8 mouse cellular contexts compared by ENCODE assay signal in genomic region chr15:98001321-98002112, GRCm38 (mm10). TPM values are rescaled to one million over a fixed set of nuclear protein-coding genes. Genes with fewer than 3 reads are reported as not detected.
A peak's percentile ranks its signal among the peaks of the same experiment; 100 is the strongest.
DNase-seq lines count a peak whose midpoint lies in the region; ATAC-seq and TF ChIP-seq lines count a peak whose summit lies in the region.

No protein-coding gene starts in this region.

- H3K4me2 ChIP-seq in lung, embryonic 16.5 days (ENCODE audit: low read depth, low read length): peak overlapping the region; percentile 63
- H3K4me2 ChIP-seq in heart, postnatal 0 days (ENCODE audit: low read depth, low read length): peak overlapping the region; percentile 68
- H3K4me2 ChIP-seq in limb, embryonic 11.5 days (ENCODE audit: low read depth, severe bottlenecking): peak overlapping the region; percentile 81

- no peak for ATAC-seq in lung, embryonic 16.5 days (ENCODE audit: low read depth)
- no peak for ATAC-seq in heart, postnatal 0 days (ENCODE audit: insufficient read depth, low read depth)
- no peak for ATAC-seq in limb, embryonic 11.5 days (ENCODE audit: insufficient number of reproducible peaks, low FRiP score, low TSS enrichment, low read depth)

- 1% methylated on average over 37 of the region's 37 CpGs for WGBS in lung, embryonic 16.5 days
- WGBS in lung, adult 2 months: 3% methylated on average over 37 of the region's 37 CpGs
- WGBS in heart, postnatal 0 days: 1% methylated on average over 37 of the region's 37 CpGs
- under 1% methylated on average over 37 of the region's 37 CpGs for WGBS in limb, embryonic 11.5 days
- WGBS in olfactory bulb, adult 2 months: 12% methylated on average over 37 of the region's 37 CpGs

- TF ChIP-seq POLR2A in lung, adult 2 months (IDR thresholded peaks at IDR 0.05; ENCODE audit: borderline replicate concordance, extremely low read depth, low read depth, low read length): no peak
- TF ChIP-seq POLR2A in olfactory bulb, adult 2 months (IDR thresholded peaks at IDR 0.05; ENCODE audit: insufficient read depth, low read depth, low read length): no peak

- TF ChIP-seq CTCF in lung, adult 2 months (IDR thresholded peaks at IDR 0.05; ENCODE audit: insufficient read depth, low read length): no peak
- peak; percentile 18; the same call in 1 of the 2 replicates for TF ChIP-seq CTCF in heart, postnatal 0 days (IDR thresholded peaks at IDR 0.05; ENCODE audit: low read depth)
- TF ChIP-seq CTCF in olfactory bulb, adult 2 months (IDR thresholded peaks at IDR 0.05; ENCODE audit: insufficient read depth, low read depth, low read length): no peak

- no peaks in the 10 kb centered on the region for H3K9me3 ChIP-seq in lung, embryonic 16.5 days (ENCODE audit: control insufficient read depth, low read length)
- no peaks in the 10 kb centered on the region for H3K9me3 ChIP-seq in heart, postnatal 0 days (replicated peaks; ENCODE audit: control insufficient read depth, low read length)
- no peaks in the 10 kb centered on the region for H3K9me3 ChIP-seq in limb, embryonic 11.5 days (ENCODE audit: control insufficient read depth, low read length)

- no peak overlapping the region for H3K27ac ChIP-seq in lung, embryonic 16.5 days (ENCODE audit: low read length)
- no peak overlapping the region for H3K27ac ChIP-seq in heart, postnatal 0 days (ENCODE audit: low read depth)
- H3K27ac ChIP-seq in limb, embryonic 11.5 days (replicated peaks; ENCODE audit: low read depth, low read length): peak overlapping the region; percentile 95
- no peak overlapping the region for H3K27ac ChIP-seq in olfactory bulb, adult 2 months (ENCODE audit: insufficient read depth, low read depth, low read length)

- no peak for DNase-seq in lung, adult 2 months
- no peak for DNase-seq in heart, postnatal 0 days (ENCODE audit: low spot score)
- DNase-seq in limb, embryonic 11.5 days (ENCODE audit: low spot score): peak; percentile 72
- DNase-seq in right cerebral cortex, postnatal 10 days (ENCODE audit: low spot score in 2 of 2): no peak
- no peak for DNase-seq in frontal cortex, postnatal 14 days (ENCODE audit: low spot score in 2 of 2)
- no peak for DNase-seq in thymus, postnatal 4 days

- peaks cover 42% of the 10 kb centered on the region for H3K4me1 ChIP-seq in lung, embryonic 16.5 days (replicated peaks; ENCODE audit: control insufficient read depth, insufficient read depth, low read length)
- peaks cover 6% of the 10 kb centered on the region for H3K4me1 ChIP-seq in lung, adult 2 months (ENCODE audit: control insufficient read depth, insufficient read depth, low read length)
- H3K4me1 ChIP-seq in heart, postnatal 0 days (ENCODE audit: control insufficient read depth, insufficient read depth): peaks cover 22% of the 10 kb centered on the region
- H3K4me1 ChIP-seq in limb, embryonic 11.5 days (ENCODE audit: control insufficient read depth, insufficient read depth, low read length): peaks cover 27% of the 10 kb centered on the region
- peaks cover 48% of the 10 kb centered on the region for H3K4me1 ChIP-seq in olfactory bulb, adult 2 months (ENCODE audit: control insufficient read depth, insufficient read depth, low read length)

- no peaks in the 10 kb centered on the region for H3K36me3 ChIP-seq in lung, embryonic 16.5 days (ENCODE audit: control insufficient read depth, insufficient read depth, low read length)
- H3K36me3 ChIP-seq in heart, postnatal 0 days (replicated peaks; ENCODE audit: control insufficient read depth, insufficient read depth, low read length): no peaks in the 10 kb centered on the region
- no peaks in the 10 kb centered on the region for H3K36me3 ChIP-seq in limb, embryonic 11.5 days (ENCODE audit: control insufficient read depth, insufficient read depth, low read length)

- no peak for TF ChIP-seq EP300 in heart, postnatal 0 days (IDR thresholded peaks at IDR 0.05; ENCODE audit: low read depth)

- peaks cover 84% of the 10 kb centered on the region for H3K27me3 ChIP-seq in lung, embryonic 16.5 days (ENCODE audit: control insufficient read depth, insufficient read depth, low read depth, low read length)
- H3K27me3 ChIP-seq in heart, postnatal 0 days (ENCODE audit: control insufficient read depth, insufficient read depth, low read length): peaks cover 88% of the 10 kb centered on the region
- H3K27me3 ChIP-seq in limb, embryonic 11.5 days (ENCODE audit: control insufficient read depth, insufficient read depth, low read length): peaks cover 31% of the 10 kb centered on the region

- peak overlapping the region; percentile 42 for H3K9ac ChIP-seq in lung, embryonic 16.5 days (ENCODE audit: low read length)
- peak overlapping the region; percentile 4; the same call in 1 of the 2 replicates for H3K9ac ChIP-seq in heart, postnatal 0 days (replicated peaks; ENCODE audit: low read depth, low read length)
- H3K9ac ChIP-seq in limb, embryonic 11.5 days (ENCODE audit: low read length): peak overlapping the region; percentile 92

- H3K4me3 ChIP-seq in lung, embryonic 16.5 days (ENCODE audit: low read length): peak overlapping the region; percentile 40
- H3K4me3 ChIP-seq in lung, adult 2 months (replicated peaks; ENCODE audit: extremely low read depth, low read depth, low read length): no peak overlapping the region
- peak overlapping the region; percentile 47 for H3K4me3 ChIP-seq in heart, postnatal 0 days (ENCODE audit: low read depth, low read length)
- peak overlapping the region; percentile 71 for H3K4me3 ChIP-seq in limb, embryonic 11.5 days (ENCODE audit: low read depth, low read length)
- H3K4me3 ChIP-seq in olfactory bulb, adult 2 months (ENCODE audit: insufficient read depth, low read depth, low read length): peak overlapping the region; percentile 30

RNA-seq across cellular contexts. Expression of gene Col2a1, which starts 3.0 kb away (rescaled TPM):
- polyA plus RNA-seq in lung, embryonic 16.5 days (2015; fragmentation: Nextera tagmentation; extraction: Ambion mirVana): 17.0 and 19.2 TPM in 2 replicates
- 0.14 and 0.51 TPM in 2 replicates for polyA plus RNA-seq in lung, adult 2 months (2012; rRNA removed)
- total RNA-seq in heart, postnatal 0 days (2014; rRNA removed; ENCODE audit: low replicate concordance): 0.38 and 0.66 TPM in 2 replicates
- 0.18 and 0.22 TPM in 2 replicates for polyA plus RNA-seq in heart, postnatal 0 days (2015; fragmentation: Nextera tagmentation; extraction: Ambion mirVana)
- 237 and 243 TPM in 2 replicates for polyA plus RNA-seq in limb, embryonic 11.5 days (2014; fragmentation: Nextera tagmentation; extraction: Ambion mirVana)
- not detected in 2 replicates for polyA plus RNA-seq in olfactory bulb, adult 2 months (2012; ENCODE audit: insufficient read depth, insufficient read length, low replicate concordance, missing spikeins)

RNA-seq across cellular contexts. Expression of gene Tmem106c, which starts 37.5 kb away (rescaled TPM):
- 46.6 and 51.2 TPM in 2 replicates for polyA plus RNA-seq in lung, embryonic 16.5 days (2015; fragmentation: Nextera tagmentation; extraction: Ambion mirVana)
- 25.8 and 34.2 TPM in 2 replicates for polyA plus RNA-seq in lung, adult 2 months (2012; rRNA removed)
- 20.3 and 94.1 TPM in 2 replicates for total RNA-seq in heart, postnatal 0 days (2014; rRNA removed; ENCODE audit: low replicate concordance)
- polyA plus RNA-seq in heart, postnatal 0 days (2015; fragmentation: Nextera tagmentation; extraction: Ambion mirVana): 33.1 and 34.3 TPM in 2 replicates
- 34.7 and 36.8 TPM in 2 replicates for polyA plus RNA-seq in limb, embryonic 11.5 days (2014; fragmentation: Nextera tagmentation; extraction: Ambion mirVana)
- polyA plus RNA-seq in olfactory bulb, adult 2 months (2012; ENCODE audit: insufficient read depth, insufficient read length, low replicate concordance, missing spikeins): not detected in 2 replicates

Comparison
In these comparisons a context has a peak if more than half of its experiments do, and no peak if none do; other contexts are left out.
1. RNA of gene Col2a1, which starts 3.0 kb away (polyA plus RNA-seq): 237 to 243 TPM in limb, embryonic 11.5 days and 17.0 to 19.2 TPM in lung, embryonic 16.5 days; 0.14 to 0.51 TPM in lung, adult 2 months, 0.18 to 0.22 TPM in heart, postnatal 0 days and not detected in olfactory bulb, adult 2 months; every median in the first group is over 10 times any median in the second.
2. H3K9ac ChIP-seq: peak in every context shown above with its lines; median percentile 92 in limb, embryonic 11.5 days; 42 in lung, embryonic 16.5 days; 4 in heart, postnatal 0 days.
3. RNA of gene Tmem106c, which starts 37.5 kb away (polyA plus RNA-seq): 46.6 to 51.2 TPM in lung, embryonic 16.5 days, 34.7 to 36.8 TPM in limb, embryonic 11.5 days, 25.8 to 34.2 TPM in lung, adult 2 months and 33.1 to 34.3 TPM in heart, postnatal 0 days; not detected in olfactory bulb, adult 2 months; every median in the first group is over 10 times any median in the second.
4. Peak in every context shown above with its lines, with median percentiles within 50 percentile points of each other: H3K4me2 ChIP-seq.